Mouse (Mus musculus) small intestine, adult 2 months (tissue): ENCODE measurements around the gene Ptpre.

ENCODE experiments used
- CTCF ChIP-seq: fragments of 200-500 bp; IDR thresholded peaks from 2 replicates; pipeline ENCODE4 v1.5.1; 2012; ENCODE audit warnings: low read depth, mild to moderate bottlenecking, control low read depth, inconsistent platforms, low read length, moderate library complexity, mixed read lengths; ENCODE audit not compliant: insufficient replicate concordance, insufficient read length; ENCODE audit errors: extremely low read depth
- POLR2A ChIP-seq: fragments of 200-500 bp; IDR thresholded peaks from 2 replicates; pipeline ENCODE4 v1.6.1; 2012; ENCODE audit warnings: low read depth, mild to moderate bottlenecking, control low read depth, inconsistent platforms, low read length, moderate library complexity

DNA sequence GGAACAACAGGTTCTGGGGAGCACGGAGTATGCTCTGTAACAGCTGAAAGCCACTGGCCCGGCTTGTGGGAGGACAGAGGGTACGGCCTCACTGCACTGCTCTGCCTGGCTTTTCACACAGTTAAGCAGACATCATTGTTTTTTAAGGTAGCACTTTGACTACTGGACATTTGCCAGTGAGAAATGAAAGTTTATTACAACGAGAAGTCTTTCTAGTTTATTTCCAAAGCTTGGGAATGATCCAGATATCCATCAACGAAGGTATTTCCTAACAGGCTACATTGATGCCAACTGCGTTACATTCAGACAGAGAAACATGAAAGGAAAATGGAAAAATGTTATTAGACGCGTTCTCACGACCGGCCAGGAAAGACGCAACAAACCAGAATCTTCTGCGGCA, 190.8 kb downstream of the Ptpre start:
- TF ChIP-seq CTCF (no peak), POLR2A (no peak)
